Mouse (Mus musculus): ENCODE measurements around the gene Mmp9. TPM values are rescaled to one million over a fixed set of nuclear protein-coding genes. Genes with fewer than 3 reads are reported as not detected.

Gene Mmp9
- polyA plus RNA-seq, 1 experiment: 1.1 TPM

GRCm38 (mm10) chr2:164903496-164903895 lies 37.1 kb upstream of the Mmp9 start:
- Histone ChIP-seq H3K79me3 (ENCODE audit: low read depth) (no peaks in the 10 kb centered on the region), H3K79me2 (ENCODE audit: control insufficient read depth, insufficient read depth) (peaks cover 11% of the 10 kb centered on the region), H3K36me3 (ENCODE audit: control insufficient read depth, insufficient read depth) (peaks cover 79% of the 10 kb centered on the region), H3K27me3 (ENCODE audit: control insufficient read depth, insufficient read depth, insufficient read length) (no peaks in the 10 kb centered on the region), H3ac (ENCODE audit: control insufficient read depth, insufficient read length, low read depth) (no peak overlapping the region), H3K4me3 (ENCODE audit: insufficient read depth, poor library complexity, severe bottlenecking) (no peak overlapping the region)
- no peak for TF ChIP-seq FOSL1 (IDR thresholded peaks at IDR 0.05; ENCODE audit: insufficient read depth, low read length, poor library complexity, severe bottlenecking)
- TF ChIP-seq MAX (IDR thresholded peaks at IDR 0.05): no peak
- TF ChIP-seq MYOD1 (IDR thresholded peaks at IDR 0.05; ENCODE audit: control insufficient read depth, insufficient read length, low read depth): no peak
- no peak for TF ChIP-seq CTCF (IDR thresholded peaks at IDR 0.05; ENCODE audit: control insufficient read depth, insufficient read depth, insufficient read length)
- TF ChIP-seq MYOG (IDR thresholded peaks at IDR 0.05; ENCODE audit: control insufficient read depth, extremely low read depth, insufficient read length): no peak
- TF ChIP-seq CEBPB (IDR thresholded peaks at IDR 0.05; ENCODE audit: low read depth): no peak
- TF ChIP-seq USF1 (IDR thresholded peaks at IDR 0.05; ENCODE audit: low read depth): no peak

GRCm38 (mm10) chr2:164906071-164906470 lies 34.5 kb upstream of the Mmp9 start:
- H3K36me3 ChIP-seq (ENCODE audit: control insufficient read depth, insufficient read depth): peaks cover 67% of the 10 kb centered on the region
- no peak for TF ChIP-seq FOSL1 (IDR thresholded peaks at IDR 0.05; ENCODE audit: insufficient read depth, low read length, poor library complexity, severe bottlenecking)
- no peak for TF ChIP-seq CEBPB (IDR thresholded peaks at IDR 0.05; ENCODE audit: low read depth)
- TF ChIP-seq USF1 (IDR thresholded peaks at IDR 0.05; ENCODE audit: low read depth): no peak
- no peak for TF ChIP-seq MYOD1 (IDR thresholded peaks at IDR 0.05; ENCODE audit: control insufficient read depth, insufficient read length, low read depth)
- no peak for TF ChIP-seq MAX (IDR thresholded peaks at IDR 0.05)
- TF ChIP-seq CTCF (IDR thresholded peaks at IDR 0.05; ENCODE audit: control insufficient read depth, insufficient read depth, insufficient read length): no peak
- TF ChIP-seq MYOG (IDR thresholded peaks at IDR 0.05; ENCODE audit: control insufficient read depth, extremely low read depth, insufficient read length): no peak
- H3K4me3 ChIP-seq (ENCODE audit: insufficient read depth, poor library complexity, severe bottlenecking): no peak overlapping the region
- peaks cover 37% of the 10 kb centered on the region for H3K79me2 ChIP-seq (ENCODE audit: control insufficient read depth, insufficient read depth)
- no peak overlapping the region for H3ac ChIP-seq (ENCODE audit: control insufficient read depth, insufficient read length, low read depth)
- H3K27me3 ChIP-seq (ENCODE audit: control insufficient read depth, insufficient read depth, insufficient read length): no peaks in the 10 kb centered on the region
- peaks cover 21% of the 10 kb centered on the region for H3K79me3 ChIP-seq (ENCODE audit: low read depth)

GRCm38 (mm10) chr2:164907511-164907910 lies 33.1 kb upstream of the Mmp9 start:
- H3K79me2 ChIP-seq (ENCODE audit: control insufficient read depth, insufficient read depth): peaks cover 46% of the 10 kb centered on the region
- peaks cover 21% of the 10 kb centered on the region for H3K79me3 ChIP-seq (ENCODE audit: low read depth)
- no peak for TF ChIP-seq USF1 (IDR thresholded peaks at IDR 0.05; ENCODE audit: low read depth)
- no peak for TF ChIP-seq CEBPB (IDR thresholded peaks at IDR 0.05; ENCODE audit: low read depth)
- TF ChIP-seq FOSL1 (IDR thresholded peaks at IDR 0.05; ENCODE audit: insufficient read depth, low read length, poor library complexity, severe bottlenecking): no peak
- TF ChIP-seq CTCF (IDR thresholded peaks at IDR 0.05; ENCODE audit: control insufficient read depth, insufficient read depth, insufficient read length): no peak
- no peak for TF ChIP-seq MYOG (IDR thresholded peaks at IDR 0.05; ENCODE audit: control insufficient read depth, extremely low read depth, insufficient read length)
- TF ChIP-seq MAX (IDR thresholded peaks at IDR 0.05): no peak
- no peak for TF ChIP-seq MYOD1 (IDR thresholded peaks at IDR 0.05; ENCODE audit: control insufficient read depth, insufficient read length, low read depth)
- H3ac ChIP-seq (ENCODE audit: control insufficient read depth, insufficient read length, low read depth): no peak overlapping the region
- peaks cover 57% of the 10 kb centered on the region for H3K36me3 ChIP-seq (ENCODE audit: control insufficient read depth, insufficient read depth)
- no peaks in the 10 kb centered on the region for H3K27me3 ChIP-seq (ENCODE audit: control insufficient read depth, insufficient read depth, insufficient read length)
- H3K4me3 ChIP-seq (ENCODE audit: insufficient read depth, poor library complexity, severe bottlenecking): no peak overlapping the region

- peaks cover 55% of the 10 kb centered on the region for H3K36me3 ChIP-seq (ENCODE audit: control insufficient read depth, insufficient read depth)
- TF ChIP-seq FOSL1 (IDR thresholded peaks at IDR 0.05; ENCODE audit: insufficient read depth, low read length, poor library complexity, severe bottlenecking) (no peak), MYOG (IDR thresholded peaks at IDR 0.05; ENCODE audit: control insufficient read depth, extremely low read depth, insufficient read length) (no peak), MAX (IDR thresholded peaks at IDR 0.05) (no peak), CTCF (IDR thresholded peaks at IDR 0.05; ENCODE audit: control insufficient read depth, insufficient read depth, insufficient read length) (no peak), MYOD1 (IDR thresholded peaks at IDR 0.05; ENCODE audit: control insufficient read depth, insufficient read length, low read depth) (no peak), USF1 (IDR thresholded peaks at IDR 0.05; ENCODE audit: low read depth) (no peak), CEBPB (IDR thresholded peaks at IDR 0.05; ENCODE audit: low read depth) (no peak)
- no peaks in the 10 kb centered on the region for H3K27me3 ChIP-seq (ENCODE audit: control insufficient read depth, insufficient read depth, insufficient read length)
- peaks cover 21% of the 10 kb centered on the region for H3K79me3 ChIP-seq (ENCODE audit: low read depth)
- H3K79me2 ChIP-seq (ENCODE audit: control insufficient read depth, insufficient read depth): peaks cover 48% of the 10 kb centered on the region
- no peak overlapping the region for H3ac ChIP-seq (ENCODE audit: control insufficient read depth, insufficient read length, low read depth)
- no peak overlapping the region for H3K4me3 ChIP-seq (ENCODE audit: insufficient read depth, poor library complexity, severe bottlenecking)
These were observed 32.6 kb upstream of the Mmp9 start for GRCm38 (mm10) chr2:164908011-164908410.

GRCm38 (mm10) chr2:164909100-164909499 lies 31.5 kb upstream of the Mmp9 start:
- no peak for TF ChIP-seq MAX (IDR thresholded peaks at IDR 0.05)
- no peak for TF ChIP-seq MYOD1 (IDR thresholded peaks at IDR 0.05; ENCODE audit: control insufficient read depth, insufficient read length, low read depth)

GRCm38 (mm10) chr2:164909542-164909941 lies 31.0 kb upstream of the Mmp9 start:
- peaks cover 61% of the 10 kb centered on the region for H3K79me2 ChIP-seq (ENCODE audit: control insufficient read depth, insufficient read depth)
- peak overlapping the region; percentile 18 for H3ac ChIP-seq (ENCODE audit: control insufficient read depth, insufficient read length, low read depth)
- peak overlapping the region; percentile 98 for H3K4me3 ChIP-seq (ENCODE audit: insufficient read depth, poor library complexity, severe bottlenecking)
- H3K27me3 ChIP-seq (ENCODE audit: control insufficient read depth, insufficient read depth, insufficient read length): no peaks in the 10 kb centered on the region
- peaks cover 21% of the 10 kb centered on the region for H3K79me3 ChIP-seq (ENCODE audit: low read depth)
- peaks cover 49% of the 10 kb centered on the region for H3K36me3 ChIP-seq (ENCODE audit: control insufficient read depth, insufficient read depth)
- TF ChIP-seq FOSL1 (IDR thresholded peaks at IDR 0.05; ENCODE audit: insufficient read depth, low read length, poor library complexity, severe bottlenecking): no peak

More at GRCm38 (mm10) chr2:164909100-164909499, 31.5 kb upstream of the Mmp9 start:
- Histone ChIP-seq H3K79me3 (ENCODE audit: low read depth) (peaks cover 21% of the 10 kb centered on the region), H3K4me3 (ENCODE audit: insufficient read depth, poor library complexity, severe bottlenecking) (no peak overlapping the region), H3K27me3 (ENCODE audit: control insufficient read depth, insufficient read depth, insufficient read length) (no peaks in the 10 kb centered on the region), H3ac (ENCODE audit: control insufficient read depth, insufficient read length, low read depth) (no peak overlapping the region), H3K79me2 (ENCODE audit: control insufficient read depth, insufficient read depth) (peaks cover 59% of the 10 kb centered on the region), H3K36me3 (ENCODE audit: control insufficient read depth, insufficient read depth) (peaks cover 53% of the 10 kb centered on the region)
